Mouse (Mus musculus) MEL (cell line): ENCODE measurements around the gene Gm6890. TPM values are rescaled to one million over a fixed set of nuclear protein-coding genes. Genes with fewer than 3 reads are reported as not detected.
"Not testable (repeated sequence)": the region's sequence is repeated elsewhere in the genome, so short reads cannot be mapped to it uniquely, and the experiment has no call there.

Experiments used
- DNase-seq: peaks from one replicate; pipeline ENCODE4 v3.0.0; 2011; ENCODE audit warnings: low read depth, low spot score
- H3K27ac ChIP-seq: 2 replicates; pipeline ENCODE4 v1.5.1; 2012; ENCODE audit warnings: low read depth, mild to moderate bottlenecking, control low read depth, low read length, moderate library complexity; ENCODE audit not compliant: control insufficient read depth
- H3K27me3 ChIP-seq, 2 experiments: fragments of 150-350 bp in 1 of 2; sonication (generic) in 1 of 2; 2 replicates each; pipeline ENCODE4 v1.6.1; 2012; ENCODE audit warnings: low read length in 2 of 2, mild to moderate bottlenecking in 2 of 2, improper control_type of control experiment in 1 of 2, moderate library complexity in 1 of 2; ENCODE audit not compliant: insufficient read depth in 2 of 2, control insufficient read depth in 1 of 2
- H3K36me3 ChIP-seq, 2 experiments: 2 replicates each; pipeline ENCODE4 v1.6.1; 2012 to 2014; ENCODE audit warnings: low read length in 2 of 2, improper control_type of control experiment in 1 of 2, inconsistent platforms in 1 of 2, mild to moderate bottlenecking in 1 of 2; ENCODE audit not compliant: insufficient read depth in 2 of 2, control insufficient read depth in 1 of 2
- H3K4me1 ChIP-seq, 2 experiments: fragments of 150-350 bp in 1 of 2; sonication (generic) in 1 of 2; 2 replicates each; pipeline ENCODE4 v1.6.1; 2012; ENCODE audit warnings: low read length in 2 of 2, improper control_type of control experiment in 1 of 2, mild to moderate bottlenecking in 1 of 2; ENCODE audit not compliant: insufficient read depth in 2 of 2, control insufficient read depth in 1 of 2
- H3K4me3 ChIP-seq, 2 experiments: fragments of 150-350 bp in 1 of 2; sonication (generic) in 1 of 2; 2 replicates each; pipeline ENCODE4 v1.5.1; 2012; ENCODE audit warnings: low read depth in 2 of 2, low read length in 2 of 2, mild to moderate bottlenecking in 2 of 2, moderate library complexity in 2 of 2, control low read depth in 1 of 2, improper control_type of control experiment in 1 of 2; ENCODE audit not compliant: control insufficient read depth in 1 of 2, insufficient read depth in 1 of 2
- H3K79me2 ChIP-seq: 2 replicates; pipeline ENCODE4 v1.6.1; 2012; ENCODE audit warnings: mild to moderate bottlenecking, low read length, moderate library complexity; ENCODE audit not compliant: control insufficient read depth, poor library complexity, insufficient read depth
- H3K9ac ChIP-seq: 2 replicates; pipeline ENCODE4 v1.6.1; 2012; ENCODE audit warnings: low read depth, mild to moderate bottlenecking, control low read depth, low read length, moderate library complexity; ENCODE audit not compliant: control insufficient read depth, poor library complexity, severe bottlenecking
- H3K9me3 ChIP-seq: fragments of 150-350 bp; sonication (generic); replicated peaks from 2 replicates; pipeline ENCODE4 v1.6.1; 2012; ENCODE audit warnings: mild to moderate bottlenecking, low read length, improper control_type of control experiment, moderate library complexity; ENCODE audit not compliant: insufficient read depth
- CTCF ChIP-seq, 3 experiments: IDR thresholded peaks in 2 of 3; conservative IDR thresholded peaks in 1 of 3; 2 replicates each; pipeline ENCODE4 v1.5.1; 2011 to 2012; ENCODE audit warnings: low read length in 3 of 3, low read depth in 2 of 3, mild to moderate bottlenecking in 2 of 3, improper control_type of control experiment in 1 of 3, inconsistent platforms in 1 of 3, mixed read lengths in 1 of 3, moderate library complexity in 1 of 3; ENCODE audit not compliant: control insufficient read depth in 1 of 3, insufficient read depth in 1 of 3, poor library complexity in 1 of 3, severe bottlenecking in 1 of 3
- polyA plus RNA-seq, 2 experiments: library from polyadenylated mRNA; stranded (reverse) in 1 of 2; unstranded in 1 of 2; fragments of >175 nt in 1 of 2; fragments of >200 nt in 1 of 2; gene quantifications; 2 replicates each; pipeline versions ENCODE4 v1.2.1 to v1.2.4; 2012; ENCODE audit warnings: low replicate concordance in 2 of 2, low read depth in 1 of 2; ENCODE audit not compliant: insufficient read length in 2 of 2, insufficient read depth in 1 of 2, missing spikeins in 1 of 2
- total RNA-seq: library from RNA; depleted of rRNA; stranded (reverse); fragments of 300-350 nt; gene quantifications from 2 replicates; pipeline ENCODE4 v1.2.3, GENCODE M21; 2012; rRNA removed

Gm6890 gene
- total RNA-seq (not detected in 2 replicates), polyA plus RNA-seq (not detected)

DNA sequence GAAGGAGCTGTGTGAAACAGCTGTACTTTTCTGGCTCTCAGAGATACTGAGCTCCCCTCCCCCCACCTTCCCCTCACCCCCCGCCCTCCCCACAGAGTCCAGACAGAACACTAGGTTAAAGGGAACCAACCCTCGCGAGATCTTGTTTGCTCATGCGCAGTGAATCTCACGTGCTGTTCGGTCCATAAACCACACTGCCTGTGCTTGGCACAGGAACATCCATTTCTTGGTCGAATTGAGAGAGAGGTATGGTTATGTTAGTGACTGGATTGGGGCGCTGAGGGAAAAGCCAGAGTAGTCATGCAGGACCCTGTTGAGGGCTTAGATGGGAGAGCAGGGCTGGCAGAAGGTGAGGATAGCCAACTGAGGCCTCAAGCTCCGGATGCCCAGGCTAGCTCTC, at the start of gene Gm6890:
Gene Gm6890, plus strand, starts transcription at position 301 of the 400 bp plus-strand sequence.
- not testable (repeated sequence) for H3K27me3 ChIP-seq, DNase-seq, H3K9ac ChIP-seq, H3K9me3 ChIP-seq, H3K4me1 ChIP-seq, H3K36me3 ChIP-seq, H3K4me3 ChIP-seq, H3K79me2 ChIP-seq, H3K27ac ChIP-seq

DNA sequence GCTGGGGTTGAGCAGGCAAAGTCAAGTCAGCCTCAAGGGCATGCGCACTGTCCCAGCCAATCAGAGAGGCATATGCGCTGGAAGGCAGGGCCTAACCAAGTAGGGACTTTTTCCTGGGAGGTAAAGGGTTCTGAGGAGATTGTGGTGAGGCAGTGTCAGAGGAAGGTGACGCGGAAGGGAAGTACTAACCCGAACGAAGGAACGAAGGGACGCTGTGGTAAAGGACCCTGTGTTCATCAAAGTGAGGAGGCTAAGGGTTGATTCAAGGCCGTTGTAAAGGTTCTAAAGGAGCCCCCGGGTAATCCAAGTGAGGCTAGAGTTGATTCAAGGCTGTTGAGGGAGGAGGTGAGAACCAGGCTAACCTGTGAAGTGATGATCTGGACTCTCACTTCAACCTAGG, 14.5 kb upstream of the Gm6890 start:
- H3K27me3 ChIP-seq, H3K4me1 ChIP-seq, DNase-seq, H3K36me3 ChIP-seq, H3K9me3 ChIP-seq, H3K9ac ChIP-seq, H3K79me2 ChIP-seq, H3K27ac ChIP-seq, H3K4me3 ChIP-seq: not testable (repeated sequence)

DNA sequence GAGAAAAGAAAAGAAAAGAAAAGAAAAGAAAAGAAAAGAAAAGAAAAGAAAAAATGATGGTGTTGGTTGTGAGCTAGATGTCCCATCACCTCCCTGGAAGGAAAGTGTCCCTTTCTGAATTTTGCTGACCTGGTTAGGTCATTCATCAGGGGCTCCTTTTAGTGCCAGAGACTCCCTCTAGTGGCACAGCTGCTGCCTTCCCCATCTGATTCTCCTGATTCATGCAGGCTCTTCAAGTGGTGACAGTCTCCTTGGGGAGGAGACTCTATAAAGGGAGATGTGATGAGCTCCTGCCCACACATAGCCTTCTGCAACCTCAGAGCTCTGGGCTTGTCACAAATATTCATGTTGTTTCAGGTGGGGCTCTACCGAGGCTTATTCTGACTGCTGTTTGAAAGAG, 30.0 kb downstream of the Gm6890 start:
- DNase-seq: not testable (repeated sequence)

More for the DNA sequence above, 30.0 kb downstream of the Gm6890 start:
- H3K79me2 ChIP-seq, H3K4me3 ChIP-seq, H3K36me3 ChIP-seq, H3K4me1 ChIP-seq: not testable (repeated sequence)
- TF ChIP-seq CTCF (IDR thresholded peaks at IDR 0.05 in 2 of 3, conservative IDR thresholded peaks at IDR 0.05 in 1 of 3; ENCODE audit: control insufficient read depth in 1 of 3, insufficient read depth in 1 of 3, low read depth in 2 of 3, low read length in 3 of 3, poor library complexity in 1 of 3, severe bottlenecking in 1 of 3): 0 out of 6 replicates have a peak, but pooled peaks of 1 of the 3 experiments have one; percentile 13
- TF ChIP-seq, all 39 proteins: peak for 1; not testable (repeated sequence) for 38
- H3K27me3 ChIP-seq, H3K9ac ChIP-seq, H3K9me3 ChIP-seq, H3K27ac ChIP-seq: not testable (repeated sequence)

Other genes starting within 250 kb of the Gm6890 start
- gene Olfr1326-ps1, start 166.0 kb upstream of the Gm6890 start, total RNA-seq: not detected in 2 replicates
- gene Olfr1326-ps1, start 166.0 kb upstream of the Gm6890 start, polyA plus RNA-seq: not detected
- gene Olfr1325, start 148.2 kb upstream of the Gm6890 start, total RNA-seq: not detected in 2 replicates
- gene Olfr1325, start 148.2 kb upstream of the Gm6890 start, polyA plus RNA-seq: not detected
- not detected in 2 replicates for gene Gm5640, start 95.3 kb upstream of the Gm6890 start, total RNA-seq
- gene Gm5640, start 95.3 kb upstream of the Gm6890 start, polyA plus RNA-seq: not detected
- gene Gm5936, start 96.3 kb downstream of the Gm6890 start, total RNA-seq: not detected in 2 replicates
- not detected for gene Gm5936, start 96.3 kb downstream of the Gm6890 start, polyA plus RNA-seq